Mouse (Mus musculus) retina, embryonic 14.5 days (tissue): ENCODE measurements around the gene Gpr84.
A peak's percentile ranks its signal among the peaks of the same experiment; 100 is the strongest.
"Not testable (repeated sequence)": the region's sequence is repeated elsewhere in the genome, so short reads cannot be mapped to it uniquely, and the experiment has no call there.

Source experiments
- DNase-seq: peaks from one replicate; pipeline ENCODE4 v3.0.0-alpha.2; 2015; ENCODE audit warnings: low spot score

The Gpr84 gene

DNA sequence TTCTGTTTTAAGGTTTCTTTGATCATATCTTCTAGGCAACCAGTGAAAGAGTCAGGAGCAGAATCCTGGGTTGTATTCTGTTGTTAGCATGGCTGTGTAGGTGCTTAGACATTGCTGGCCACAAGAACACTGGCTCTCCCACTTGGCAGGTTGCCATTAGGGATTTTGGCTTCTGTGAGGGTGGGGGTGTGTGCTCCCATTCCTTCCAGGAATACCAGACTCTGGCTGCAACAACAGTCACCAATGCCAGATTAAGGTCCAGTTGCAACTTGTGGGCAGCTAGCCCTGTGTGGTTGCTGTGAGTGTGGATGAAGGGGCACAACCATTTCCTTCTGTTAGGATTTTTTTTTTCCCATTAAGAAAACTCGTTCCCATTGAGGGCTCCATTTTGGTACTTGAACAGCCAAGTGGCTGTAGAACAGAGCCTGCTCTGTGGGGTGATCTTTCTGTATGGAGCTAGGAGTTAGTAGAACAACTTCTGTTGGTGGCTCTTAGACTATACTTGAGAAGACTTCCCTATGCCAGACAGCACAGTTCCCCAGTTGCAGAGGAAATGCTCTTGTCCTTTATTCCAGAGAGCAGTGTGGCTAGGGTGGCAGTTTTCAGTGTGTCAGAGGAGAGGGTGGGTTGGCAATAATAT lies 24.5 kb downstream of the Gpr84 start:
- no peak for DNase-seq

DNA sequence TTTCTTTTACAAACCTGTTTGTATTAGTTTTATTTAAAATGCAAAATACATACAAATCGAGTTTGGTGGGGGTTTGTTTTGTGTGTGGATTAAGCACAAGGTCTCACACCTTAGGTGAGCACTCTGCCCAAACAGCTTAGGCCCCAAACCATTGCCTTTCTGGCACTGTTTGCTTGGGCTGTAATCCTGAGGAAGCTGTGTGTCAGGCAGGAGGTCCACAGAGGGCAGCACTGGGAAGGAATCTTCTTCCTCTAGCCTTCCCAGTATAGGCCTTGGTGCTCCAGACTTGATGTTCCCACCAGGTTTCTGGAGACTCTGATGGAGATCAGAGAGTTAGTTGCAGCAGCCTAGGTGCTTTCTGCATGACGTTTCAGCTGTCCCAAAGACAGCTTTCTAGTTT lies 25.8 kb downstream of the Gpr84 start:
- no peak for DNase-seq

DNA sequence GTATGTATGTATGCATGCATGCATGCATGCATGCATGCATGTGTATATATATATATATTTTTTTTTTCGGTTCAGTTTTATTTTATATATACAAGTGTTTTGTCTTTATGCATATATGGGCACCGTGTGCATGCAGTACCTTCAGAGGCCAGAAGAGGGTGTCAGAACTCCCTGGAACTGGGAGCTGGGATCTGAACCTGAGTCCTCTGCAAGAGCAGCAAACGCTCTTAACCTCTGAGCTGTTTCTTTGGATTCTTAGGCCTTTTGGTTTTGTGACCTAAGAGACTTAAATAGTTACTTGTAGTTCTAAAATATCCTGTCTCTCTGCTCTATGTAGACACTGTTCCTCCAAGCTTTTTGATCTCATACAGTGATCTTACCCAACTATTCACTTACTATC lies 26.3 kb downstream of the Gpr84 start:
- DNase-seq, result peak; percentile 66

DNA sequence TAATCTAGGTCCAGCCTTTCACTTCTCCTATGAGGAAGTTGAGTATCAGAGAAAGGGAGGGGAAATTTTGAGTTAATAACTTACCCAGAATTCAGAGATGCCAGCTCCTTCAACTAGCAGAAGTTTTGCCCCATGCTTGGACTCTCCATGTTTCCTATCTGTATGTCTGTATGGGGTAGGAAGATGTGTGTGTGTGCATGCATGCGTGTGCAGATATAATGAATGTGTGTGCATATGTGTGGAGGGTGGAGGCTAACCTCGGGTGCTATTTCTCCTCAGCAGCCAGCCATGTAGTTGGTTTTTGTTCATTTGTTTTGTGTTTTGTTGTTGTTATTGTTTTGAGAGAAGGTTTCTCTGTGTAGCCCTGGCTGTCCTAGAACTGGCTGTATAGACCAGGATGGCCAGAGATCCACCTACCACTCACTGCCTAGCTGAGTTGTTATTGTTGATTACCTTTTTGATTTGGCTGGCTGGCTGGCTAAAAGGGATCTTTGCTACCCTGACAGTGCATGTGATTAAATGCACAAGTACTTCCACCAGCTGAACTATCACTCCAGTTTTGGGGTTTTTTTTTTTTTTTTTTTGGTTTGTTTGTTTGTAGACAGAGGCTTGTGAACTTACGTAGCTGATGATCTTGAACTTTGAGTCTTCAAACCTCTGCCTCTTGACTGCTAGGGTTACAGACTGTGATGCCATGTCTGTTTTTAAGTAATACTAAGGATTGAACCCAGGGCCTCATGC lies 28.8 kb downstream of the Gpr84 start:
- DNase-seq, result no peak

DNA sequence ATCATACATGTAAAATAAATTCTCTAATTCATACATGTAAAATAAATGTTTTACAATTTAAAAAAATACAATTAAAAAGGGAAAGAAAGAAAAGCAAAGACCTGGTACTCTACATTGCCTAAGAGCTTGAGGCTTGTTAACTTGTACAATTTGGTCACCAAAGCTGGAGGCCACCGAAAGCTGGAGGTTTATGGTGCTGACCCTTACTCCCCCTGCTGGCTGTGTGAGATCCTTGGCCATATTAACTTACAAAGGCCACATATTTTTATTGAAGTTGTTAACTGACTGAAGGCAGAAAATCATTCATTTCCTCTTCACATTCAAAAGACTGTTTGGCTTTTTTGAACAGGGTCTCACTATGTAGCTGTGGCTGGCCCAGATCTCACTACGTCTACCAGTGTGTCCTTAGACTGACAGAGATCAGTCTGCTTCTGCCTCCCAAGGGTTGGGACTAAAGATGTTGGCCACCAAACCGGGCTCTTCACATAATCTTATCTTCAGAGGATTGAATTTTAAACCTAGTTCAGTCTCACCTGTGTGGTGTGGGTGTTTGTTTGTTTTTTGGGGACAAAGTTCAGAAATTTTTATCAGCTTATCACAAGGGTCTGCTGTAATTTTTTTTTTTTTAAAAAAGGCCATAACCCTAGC lies 29.5 kb downstream of the Gpr84 start:
- peak; percentile 76 for DNase-seq

DNA sequence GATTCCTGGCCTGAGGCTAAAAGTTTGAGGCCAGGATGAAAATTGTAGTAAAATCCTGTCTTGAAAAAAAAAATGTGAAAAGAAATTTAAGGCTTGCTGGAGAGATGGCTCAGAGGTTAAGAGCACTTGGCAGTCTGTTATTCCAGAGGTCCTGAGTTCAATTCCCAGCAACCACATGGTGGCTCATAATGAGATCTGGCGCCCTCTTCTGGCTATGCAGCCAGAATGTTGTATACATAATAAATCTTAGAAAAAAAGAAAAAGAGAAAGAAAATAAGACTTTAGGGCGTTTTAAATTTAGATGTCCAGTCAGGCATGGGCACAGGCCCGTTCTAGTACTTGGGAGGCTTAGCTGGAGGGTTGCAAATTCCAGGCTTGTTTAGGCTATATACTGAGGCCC lies 30.7 kb downstream of the Gpr84 start:
- peak; percentile 59 for DNase-seq

DNA sequence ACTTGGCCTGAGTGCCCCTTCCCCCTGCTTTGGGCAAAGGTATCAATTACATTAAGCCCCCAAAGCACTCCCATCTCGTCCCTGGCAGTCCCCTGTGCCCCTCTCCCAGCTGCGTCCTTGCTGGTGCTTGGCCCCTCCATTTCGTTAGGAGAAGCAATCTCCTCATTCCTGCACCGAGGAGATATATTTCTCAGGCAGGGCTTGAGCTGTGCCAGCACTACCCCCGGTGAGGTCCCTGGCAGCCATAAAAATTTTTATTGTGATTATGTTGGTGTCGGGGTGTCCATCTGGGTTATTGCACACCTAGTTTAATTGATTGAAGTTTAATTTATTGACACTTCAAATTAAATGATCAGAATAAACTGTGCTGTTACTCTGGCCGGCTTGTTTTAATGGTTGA lies 32.5 kb downstream of the Gpr84 start:
- DNase-seq, result no peak

DNA sequence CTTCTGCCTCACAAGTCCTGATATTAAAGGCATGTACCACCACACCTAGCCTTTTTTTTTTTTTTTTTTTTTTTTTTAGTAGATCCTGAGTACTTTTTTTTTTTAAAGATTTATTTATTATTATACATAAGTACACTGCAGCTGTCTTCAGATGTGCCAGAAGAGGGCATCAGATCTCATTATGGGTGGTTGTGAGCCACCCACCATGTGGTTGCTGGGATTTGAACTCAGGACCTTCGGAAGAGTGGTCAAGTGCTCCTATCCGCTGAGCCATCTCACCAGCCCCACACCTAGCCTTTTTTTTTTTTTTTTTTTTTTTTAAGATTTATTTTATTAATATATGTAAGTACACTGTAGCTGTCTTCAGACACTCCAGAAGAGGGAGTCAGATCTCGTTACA lies 34.5 kb downstream of the Gpr84 start:
- DNase-seq, result not testable (repeated sequence)

DNA sequence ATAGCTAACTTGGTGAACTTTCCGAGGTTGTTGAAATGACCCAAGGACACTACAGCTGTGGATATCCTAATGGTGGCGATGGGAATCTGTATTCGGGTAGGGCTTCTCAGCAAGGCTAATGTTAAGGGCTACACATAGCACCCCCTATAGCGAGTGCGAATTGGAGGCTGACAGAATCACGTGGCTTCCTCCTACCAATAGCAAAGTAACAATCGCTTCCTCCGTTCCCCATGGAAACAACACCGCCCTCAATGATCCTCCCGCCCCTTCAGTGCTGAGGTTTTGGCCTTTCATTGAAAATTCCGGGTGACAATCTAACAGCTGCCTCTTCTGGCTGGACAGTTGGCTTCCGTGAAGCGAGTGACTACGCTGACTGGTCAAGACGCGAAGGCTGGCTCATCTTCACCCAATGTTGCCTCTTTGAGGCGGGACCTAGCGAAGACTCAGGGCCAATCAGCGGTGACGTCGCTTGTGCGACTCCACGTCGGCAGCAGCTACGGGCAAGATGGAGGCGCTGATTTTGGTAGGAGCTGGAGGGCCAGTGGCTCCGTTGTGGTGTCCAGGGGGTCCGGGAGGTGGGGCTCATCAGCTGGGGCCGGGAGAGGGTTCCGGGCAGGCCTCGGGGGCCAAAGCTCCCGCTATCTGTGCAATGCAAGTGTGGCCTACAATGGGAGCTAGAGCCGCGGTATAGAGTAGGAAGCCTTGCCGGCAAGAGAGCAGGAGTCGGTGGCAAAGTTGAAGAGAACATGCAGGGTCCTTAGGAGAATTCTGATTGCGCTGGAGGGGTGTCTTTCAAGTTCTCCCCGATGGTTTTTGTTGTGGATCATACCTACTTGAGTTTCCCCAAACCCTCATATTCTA lies 37.8 kb downstream of the Gpr84 start, which contains the start of gene Copz1:
Gene Copz1 (plus strand): TSS at position 296 of the 861 bp plus-strand sequence.
- peak; percentile 98 for DNase-seq

DNA sequence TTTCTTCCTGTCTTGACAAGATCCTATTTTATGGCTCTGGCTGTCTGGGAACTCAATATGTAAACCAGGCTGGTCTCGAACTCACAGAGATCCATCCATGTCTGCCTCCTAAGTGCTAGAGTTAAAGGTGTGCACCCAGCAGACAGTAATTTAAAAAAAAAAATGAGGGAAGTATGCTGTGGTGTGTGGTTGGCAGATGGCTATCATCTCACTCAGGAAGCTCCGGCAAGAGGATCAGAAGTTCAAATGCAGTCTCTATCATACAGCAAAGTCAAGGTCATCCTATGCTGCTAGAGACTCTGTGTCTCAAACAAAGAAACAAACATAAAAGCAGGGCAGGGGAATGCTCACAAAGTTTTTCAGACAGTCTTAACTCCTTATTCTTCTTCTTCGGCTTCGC lies 41.5 kb downstream of the Gpr84 start:
- DNase-seq, result no peak

DNA sequence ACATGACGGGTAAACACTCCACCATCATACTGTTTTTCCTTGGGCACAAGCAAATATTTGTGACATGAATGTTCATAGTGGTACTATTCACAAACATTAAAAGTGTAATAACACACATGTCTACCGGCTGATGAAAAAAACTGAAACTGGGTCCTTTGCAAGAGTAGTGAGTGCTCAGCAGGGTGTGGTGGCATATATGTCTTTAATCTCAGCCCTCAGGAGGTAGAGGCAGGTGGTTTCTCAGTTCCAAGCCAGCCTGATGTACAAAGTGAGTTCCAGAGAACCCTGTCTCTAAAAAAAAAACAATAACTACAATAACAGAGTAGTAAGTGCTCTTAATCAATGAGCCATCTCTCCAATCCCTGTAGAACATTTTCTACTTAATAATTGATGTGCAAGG lies 45.6 kb downstream of the Gpr84 start:
- no peak for DNase-seq

DNA sequence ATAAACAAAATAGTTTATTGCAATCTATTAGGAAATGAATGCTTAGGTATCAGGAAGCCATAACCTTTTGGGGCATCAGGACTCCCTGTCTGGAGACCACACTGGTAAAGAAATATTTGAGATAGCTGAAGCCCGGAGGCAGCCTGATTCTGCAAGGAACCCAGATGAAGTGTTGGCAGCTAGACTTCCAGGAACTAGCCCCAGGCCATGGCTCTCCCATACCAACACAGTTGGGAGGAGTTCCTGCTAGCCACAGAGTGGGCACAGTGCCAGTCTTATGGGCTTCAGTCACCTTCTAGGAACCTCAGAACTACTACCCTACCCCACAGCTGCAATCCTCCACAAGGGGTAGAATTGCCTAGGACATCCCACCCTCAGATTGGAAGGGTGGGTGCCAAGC lies 50.4 kb downstream of the Gpr84 start:
- no peak for DNase-seq

DNA sequence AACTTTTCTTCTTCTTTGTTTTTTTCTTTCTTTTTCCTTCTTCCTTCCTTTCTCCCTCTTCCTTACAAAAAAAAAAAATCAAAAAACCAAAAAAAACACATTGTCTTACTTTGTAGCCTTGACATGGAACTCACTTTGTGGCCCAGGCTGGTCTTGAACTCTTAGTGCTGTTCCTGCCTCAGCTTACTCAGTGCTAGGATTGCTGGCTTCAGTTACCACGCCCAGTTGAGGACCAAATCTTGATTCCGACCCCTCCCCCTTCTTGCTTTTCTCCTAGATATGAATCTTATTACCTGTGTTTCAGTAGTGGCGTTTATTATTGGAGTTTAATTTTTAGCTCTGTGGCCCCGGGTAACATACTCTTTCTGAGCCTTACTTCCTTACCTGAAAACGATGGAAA lies 51.2 kb downstream of the Gpr84 start:
- no peak for DNase-seq
